Mouse (Mus musculus) layer of hippocampus, adult 9-11 months (tissue): ENCODE measurements around the gene Tmem101.

Source experiments
- DNase-seq: peaks from one replicate; pipeline ENCODE4 v3.0.0; 2022

The Tmem101 gene

GRCm38 (mm10) chr11:102147213-102147989 lies 8.8 kb downstream of the Tmem101 start:
- no peak for DNase-seq

GRCm38 (mm10) chr11:102146531-102146930 lies 9.7 kb downstream of the Tmem101 start:
- no peak for DNase-seq

GRCm38 (mm10) chr11:102146005-102146404 lies 10.2 kb downstream of the Tmem101 start:
- DNase-seq: no peak

GRCm38 (mm10) chr11:102145471-102146001 lies 10.7 kb downstream of the Tmem101 start, which contains the start of gene Nags:
Gene Nags (plus strand): TSS chr11:102145513.
- DNase-seq: no peak

GRCm38 (mm10) chr11:102144957-102145470 lies 11.2 kb downstream of the Tmem101 start:
- no peak for DNase-seq

GRCm38 (mm10) chr11:102142355-102142754 lies 13.8 kb downstream of the Tmem101 start:
- no peak for DNase-seq

- no peak for DNase-seq
These were observed 15.7 kb downstream of the Tmem101 start for GRCm38 (mm10) chr11:102140508-102140907.

GRCm38 (mm10) chr11:102138447-102138740 lies 17.8 kb downstream of the Tmem101 start:
- peak; percentile 44 for DNase-seq

- no peak for DNase-seq
These were observed 18.4 kb downstream of the Tmem101 start for GRCm38 (mm10) chr11:102137625-102138446.

- DNase-seq: no peak
These were observed 21.7 kb downstream of the Tmem101 start for GRCm38 (mm10) chr11:102134516-102134915.

- no peak for DNase-seq
These were observed 38.8 kb downstream of the Tmem101 start for GRCm38 (mm10) chr11:102117386-102117785.

- DNase-seq: no peak
These were observed 40.0 kb downstream of the Tmem101 start for GRCm38 (mm10) chr11:102116241-102116640.

- no peak for DNase-seq
These were observed 44.6 kb downstream of the Tmem101 start for GRCm38 (mm10) chr11:102111576-102111975.

GRCm38 (mm10) chr11:102107732-102108131 lies 48.5 kb downstream of the Tmem101 start, which contains the start of gene Pyy:
Gene Pyy (minus strand): TSS chr11:102107832.
- no peak for DNase-seq

- DNase-seq: no peak
These were observed 49.3 kb downstream of the Tmem101 start for GRCm38 (mm10) chr11:102106911-102107310.
